Comparison of ENCODE assay signal across 7 mouse cellular contexts in the genomic region with DNA sequence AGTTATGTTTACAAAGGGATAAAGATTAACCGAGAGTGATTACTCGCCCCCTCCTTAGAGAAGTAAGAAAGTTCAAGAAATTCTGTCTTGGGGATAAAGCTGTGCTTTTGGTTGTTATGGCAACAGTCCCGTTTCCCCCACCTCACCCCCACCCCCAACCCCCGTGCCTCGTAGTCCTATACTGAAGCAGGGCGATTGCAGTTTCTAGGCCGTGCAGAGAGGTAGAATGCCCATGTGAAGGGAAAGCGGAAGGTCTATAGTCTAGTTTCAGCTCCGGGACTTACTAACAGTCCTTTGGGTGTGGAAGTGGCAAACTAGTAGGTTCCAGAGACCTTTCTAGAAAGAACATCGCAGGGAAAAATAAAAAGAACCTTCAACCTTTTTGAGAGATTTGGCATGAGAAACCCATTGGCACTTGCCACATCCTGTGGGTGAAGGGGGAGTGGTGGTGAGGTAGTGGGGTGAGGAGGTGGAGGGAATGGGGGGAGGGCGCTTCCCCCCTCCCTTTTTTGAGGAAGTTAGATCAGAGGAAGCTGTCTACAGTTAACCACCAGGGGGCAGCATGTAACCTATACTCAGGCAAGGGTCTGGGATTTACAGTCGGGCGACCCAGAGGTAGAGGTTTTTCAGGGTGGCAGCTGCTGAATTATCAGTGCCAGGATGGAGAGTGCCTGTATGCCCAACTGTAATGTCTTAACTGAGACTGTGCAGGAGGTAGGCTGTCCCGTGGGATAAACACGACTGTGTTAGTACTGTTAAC. TPM values are rescaled to one million over a fixed set of nuclear protein-coding genes. Genes with fewer than 3 reads are reported as not detected.
DNase-seq lines count a peak whose midpoint lies in the region; ATAC-seq and TF ChIP-seq lines count a peak whose summit lies in the region.

No protein-coding gene starts in this region.

- peak; percentile 89 for ATAC-seq in megakaryocyte, adult 5-6 weeks (ENCODE audit: poor library complexity, severe bottlenecking)

- intact Hi-C loops in gastrocnemius, adult 2 months (cut with DNase I) = loop anchor here (10.0 kb wide), 1 partner anchor 154 kb away; no protein-coding TSS in a partner anchor

- H3K4me3 ChIP-seq in gastrocnemius, adult 2 months = peak overlapping the region; percentile 37

- peak; percentile 55 for DNase-seq in adipocyte (ENCODE audit: low spot score)
- peak; percentile 40 to 44 for DNase-seq in cerebellum, postnatal 36 days
- DNase-seq in gastrocnemius, adult 2 months = peak; percentile 59
- DNase-seq in induced T-regulatory cell, adult 2 months (ENCODE audit: low read depth) = peak; percentile 93
- peak; percentile 13 to 52 for DNase-seq in left cerebral cortex, adult 8-10 months (ENCODE audit: low spot score in 2 of 2)
- peak; percentile 84 to 85 for DNase-seq in right cerebral cortex, postnatal 10 days (ENCODE audit: low spot score in 2 of 2)

- TF ChIP-seq CTCF in gastrocnemius, adult 2 months (IDR thresholded peaks at IDR 0.05) = peak; percentile 71

- H3K27ac ChIP-seq in gastrocnemius, adult 2 months = no peak overlapping the region

RNA-seq across cellular contexts. Expression of gene Pdzd8, which starts 43.4 kb away (rescaled TPM):
- total RNA-seq in gastrocnemius, adult 2 months (2021) = 10 to 100 TPM; 12.1 to 17.8 TPM
- total RNA-seq in left cerebral cortex, adult 8-10 months (2022) = 10 to 100 TPM; 54.3 to 58.5 (median 56.5) TPM
- 53.5 and 57.7 TPM in 2 replicates for total RNA-seq in megakaryocyte, adult 5-6 weeks (2015)
- total RNA-seq in megakaryocyte, adult 5-6 weeks (2017) = 48.7 and 58.5 TPM in 2 replicates

Comparison
In these comparisons a context has a peak if more than half of its experiments do, and no peak if none do; other contexts are left out.
1. DNase-seq: peak in every context shown above with its lines; median percentile 93 in induced T-regulatory cell, adult 2 months; 84 in right cerebral cortex, postnatal 10 days; 59 in gastrocnemius, adult 2 months; 55 in adipocyte; 42 in cerebellum, postnatal 36 days; 32 in left cerebral cortex, adult 8-10 months.